Mouse (Mus musculus) lung, embryonic 16.5 days (tissue): ENCODE measurements around the gene Ccdc194. TPM values are rescaled to one million over a fixed set of nuclear protein-coding genes. Genes with fewer than 3 reads are reported as not detected.
A peak's percentile ranks its signal among the peaks of the same experiment; 100 is the strongest.

ENCODE experiments used
- ATAC-seq: fragments of 200-750 bp; cut with Nextera tagmentation; 2 replicates; pipeline ENCODE4 v1.8.0; 2017; ENCODE audit warnings: low read depth, mild to moderate bottlenecking, moderate library complexity
- H3K27ac ChIP-seq: fragments of 300-500 bp; sonication (generic); 2 replicates; pipeline ENCODE4 v1.5.1; 2014; ENCODE audit warnings: mild to moderate bottlenecking, control low read depth, low read length
- H3K27me3 ChIP-seq: fragments of 300-500 bp; sonication (generic); 2 replicates; pipeline ENCODE4 v1.6.1; 2014; ENCODE audit warnings: low read depth, low read length, mixed read lengths; ENCODE audit not compliant: control insufficient read depth, insufficient read depth
- H3K36me3 ChIP-seq: fragments of 300-500 bp; sonication (generic); 2 replicates; pipeline ENCODE4 v1.6.1; 2014; ENCODE audit warnings: low read length; ENCODE audit not compliant: control insufficient read depth, insufficient read depth
- H3K4me1 ChIP-seq: fragments of 300-500 bp; sonication (generic); replicated peaks from 2 replicates; pipeline ENCODE4 v1.6.1; 2014; ENCODE audit warnings: low read length, mixed read lengths; ENCODE audit not compliant: control insufficient read depth, insufficient read depth
- H3K4me2 ChIP-seq: fragments of 300-500 bp; sonication (generic); 2 replicates; pipeline ENCODE4 v1.6.1; 2014; ENCODE audit warnings: low read depth, low read length, control low read depth
- H3K4me3 ChIP-seq: fragments of 300-500 bp; sonication (generic); 2 replicates; pipeline ENCODE4 v1.5.1; 2014; ENCODE audit warnings: mild to moderate bottlenecking, low read length, control low read depth
- H3K9ac ChIP-seq: fragments of 300-500 bp; sonication (generic); 2 replicates; pipeline ENCODE4 v1.6.1; 2014; ENCODE audit warnings: low read length, control low read depth
- H3K9me3 ChIP-seq: fragments of 300-500 bp; sonication (generic); 2 replicates; pipeline ENCODE4 v1.6.1; 2016; ENCODE audit warnings: low read length; ENCODE audit not compliant: control insufficient read depth
- WGBS: fragments of 180-500 bp; shearing (Covaris S2); extraction: QIAGEN DNeasy Blood & Tissue Kit; methylation state at CpG from one replicate; pipeline ENCODE4 v1.1.7; 2014; 5-methylcytosine and 5-hydroxymethylcytosine counted together
- polyA plus RNA-seq: library from polyadenylated mRNA; unstranded; fragments of >200 nt; fragmentation: Nextera tagmentation; extraction: Ambion mirVana; gene quantifications from 2 replicates; pipeline ENCODE4 v1.2.1, GENCODE M21; 2015

Ccdc194 gene
- polyA plus RNA-seq, 1 experiment from 2014 or later, result 0.58 TPM

DNA sequence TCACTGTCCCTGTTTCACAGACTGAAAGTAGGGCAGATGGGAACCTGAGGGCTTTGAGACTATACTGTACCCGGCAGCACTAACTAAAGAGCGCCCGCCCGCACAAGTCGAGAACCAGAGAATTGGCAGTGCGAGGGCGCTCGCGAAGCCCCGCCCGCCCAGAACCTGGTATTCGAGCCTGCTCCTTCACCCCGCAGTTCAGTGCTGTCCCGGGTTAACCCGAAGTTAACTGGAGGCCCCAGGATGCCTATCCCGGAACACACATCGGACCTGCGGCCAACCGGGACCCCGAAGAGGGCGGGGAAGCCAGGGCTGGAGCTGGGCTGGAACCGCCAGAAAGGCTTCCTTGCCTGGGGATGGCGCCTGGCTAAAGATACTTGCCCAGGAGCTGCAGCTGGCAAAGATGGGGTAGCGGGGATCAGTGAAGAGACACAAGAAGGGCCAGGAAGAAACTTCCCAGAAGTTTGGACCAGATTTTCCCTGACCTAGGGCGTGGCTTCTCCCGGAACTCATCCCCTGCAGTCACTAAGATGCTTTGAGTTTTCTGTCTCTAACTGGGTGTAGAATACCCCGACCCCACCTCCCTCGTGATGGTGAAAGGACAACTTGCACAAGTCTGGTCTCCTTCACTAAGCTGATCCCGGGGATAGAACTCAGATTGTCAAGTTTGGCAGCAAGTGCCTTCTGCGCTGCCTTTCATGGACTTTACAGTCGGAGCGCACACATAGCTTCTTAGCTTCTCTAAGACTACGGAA lies 37.6 kb downstream of the Ccdc194 start, which contains the start of gene Gtpbp3:
TSS of gene Gtpbp3 (plus strand) at position 413 of the 755 bp plus-strand sequence.
- Histone ChIP-seq H3K4me2 (peak within 1 kb of the TSS; percentile 96), H3K36me3 (peaks cover 10% of the 10 kb centered on the region), H3K9ac (peak within 1 kb of the TSS; percentile 84), H3K9me3 (no peaks in the 10 kb centered on the region), H3K4me1 (peaks cover 16% of the 10 kb centered on the region), H3K27me3 (no peaks in the 10 kb centered on the region), H3K27ac (peak within 1 kb of the TSS; percentile 94), H3K4me3 (peak within 1 kb of the TSS; percentile 93)
- under 1% methylated on average over 33 of the region's 33 CpGs for WGBS
- peak; percentile 61 for ATAC-seq

DNA sequence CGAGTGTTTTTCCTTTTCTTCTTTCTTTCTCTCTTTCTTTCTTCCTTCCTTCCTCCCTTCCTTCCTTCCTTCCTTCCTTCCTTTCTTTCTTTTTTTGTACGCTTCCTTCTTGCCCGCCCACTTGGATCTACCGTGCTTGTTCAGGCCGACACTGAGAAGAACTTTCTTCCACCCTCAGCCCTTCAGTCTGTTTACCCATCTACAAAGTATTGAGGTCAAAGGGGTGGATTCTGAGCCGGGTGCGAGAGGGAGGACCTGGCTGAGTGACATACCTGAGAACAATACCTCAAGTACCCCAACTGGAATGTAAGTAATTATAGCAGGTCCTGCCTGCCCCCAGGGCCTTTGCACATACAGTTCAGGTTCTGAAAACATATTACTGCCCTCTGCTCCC lies 39.4 kb downstream of the Ccdc194 start:
- Histone ChIP-seq H3K4me3 (peak overlapping the region; percentile 80), H3K4me2 (peak overlapping the region; percentile 82; the same call in 1 of the 2 replicates), H3K9me3 (no peaks in the 10 kb centered on the region), H3K27me3 (no peaks in the 10 kb centered on the region), H3K4me1 (peaks cover 16% of the 10 kb centered on the region), H3K36me3 (0 out of 2 replicates have a peak, but pooled peaks cover 3% of the 10 kb centered on the region), H3K9ac (peak overlapping the region; percentile 89), H3K27ac (peak overlapping the region; percentile 26; the same call in 1 of the 2 replicates)
- ATAC-seq, result peak; percentile 10; the same call in 1 of the 2 replicates
- 5% methylated on average over 7 of the region's 7 CpGs for WGBS

- Histone ChIP-seq H3K4me3 (peak within 1 kb of the TSS; percentile 80), H3K4me1 (peaks cover 16% of the 10 kb centered on the region), H3K9ac (peak within 1 kb of the TSS; percentile 89), H3K27ac (peak within 1 kb of the TSS; percentile 88), H3K4me2 (peak within 1 kb of the TSS; percentile 82), H3K36me3 (peaks cover 3% of the 10 kb centered on the region; the same call in 1 of the 2 replicates), H3K27me3 (no peaks in the 10 kb centered on the region), H3K9me3 (no peaks in the 10 kb centered on the region)
- peak; percentile 71 for ATAC-seq
- 4% methylated on average over 54 of the region's 58 CpGs for WGBS
Measured at GRCm38 (mm10) chr8:71485142-71486135, 40.1 kb downstream of the Ccdc194 start, which contains the start of gene Ano8. Ano8 (minus strand) TSS chr8:71485963.

GRCm38 (mm10) chr8:71484736-71485135 lies 40.8 kb downstream of the Ccdc194 start:
- Histone ChIP-seq H3K4me2 (peak overlapping the region; percentile 82), H3K27me3 (no peaks in the 10 kb centered on the region), H3K36me3 (peaks cover 3% of the 10 kb centered on the region; the same call in 1 of the 2 replicates), H3K9me3 (no peaks in the 10 kb centered on the region), H3K4me3 (peak overlapping the region; percentile 80; the same call in 1 of the 2 replicates), H3K9ac (peak overlapping the region; percentile 89; the same call in 1 of the 2 replicates), H3K27ac (no peak overlapping the region), H3K4me1 (peaks cover 16% of the 10 kb centered on the region)
- 90% methylated on average over 19 of the region's 19 CpGs for WGBS
- no peak for ATAC-seq

GRCm38 (mm10) chr8:71483932-71484331 lies 41.6 kb downstream of the Ccdc194 start:
- Histone ChIP-seq H3K4me2 (no peak overlapping the region), H3K36me3 (peaks cover 3% of the 10 kb centered on the region; the same call in 1 of the 2 replicates), H3K27me3 (no peaks in the 10 kb centered on the region), H3K4me3 (no peak overlapping the region), H3K9me3 (no peaks in the 10 kb centered on the region), H3K4me1 (peaks cover 9% of the 10 kb centered on the region; the same call in 1 of the 2 replicates), H3K27ac (no peak overlapping the region), H3K9ac (no peak overlapping the region)
- ATAC-seq, result no peak
- WGBS, result 55% methylated on average over 8 of the region's 8 CpGs

DNA sequence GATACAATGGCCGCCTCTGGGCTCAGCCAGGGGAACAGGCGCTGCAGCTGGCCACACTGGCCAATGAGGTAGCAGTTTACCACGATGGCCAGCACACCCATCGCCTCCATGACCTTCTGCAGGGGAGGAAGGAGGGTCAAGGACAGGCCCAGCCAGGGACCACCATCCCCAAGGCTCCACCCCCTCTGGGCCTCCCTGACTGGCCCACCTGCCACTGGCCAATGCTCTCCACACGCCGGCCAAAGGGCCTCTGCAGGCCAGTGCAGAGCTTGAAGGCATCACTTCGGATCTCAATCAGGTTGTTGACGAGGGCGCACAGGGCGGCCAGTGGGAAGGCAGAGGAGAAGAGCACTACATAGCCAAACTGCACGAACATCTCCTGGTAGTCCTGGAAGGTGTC lies 46.6 kb downstream of the Ccdc194 start:
- Histone ChIP-seq H3K27me3 (no peaks in the 10 kb centered on the region), H3K9ac (no peak overlapping the region), H3K36me3 (peaks cover 13% of the 10 kb centered on the region), H3K4me1 (peaks cover 12% of the 10 kb centered on the region; the same call in 1 of the 2 replicates), H3K4me3 (no peak overlapping the region), H3K9me3 (no peaks in the 10 kb centered on the region), H3K4me2 (no peak overlapping the region), H3K27ac (no peak overlapping the region)
- WGBS, result 88% methylated on average over 11 of the region's 11 CpGs
- no peak for ATAC-seq

GRCm38 (mm10) chr8:71477196-71477845 lies 48.2 kb downstream of the Ccdc194 start:
- H3K27me3 ChIP-seq, result no peaks in the 10 kb centered on the region
- no peak overlapping the region for H3K27ac ChIP-seq
- H3K9ac ChIP-seq, result peak overlapping the region; percentile 78
- peaks cover 12% of the 10 kb centered on the region; the same call in 1 of the 2 replicates for H3K4me1 ChIP-seq
- peak overlapping the region; percentile 69 for H3K4me3 ChIP-seq
- ATAC-seq, result no peak
- H3K4me2 ChIP-seq, result peak overlapping the region; percentile 96
- no peaks in the 10 kb centered on the region for H3K9me3 ChIP-seq
- H3K36me3 ChIP-seq, result peaks cover 20% of the 10 kb centered on the region
- 49% methylated on average over 14 of the region's 14 CpGs for WGBS

DNA sequence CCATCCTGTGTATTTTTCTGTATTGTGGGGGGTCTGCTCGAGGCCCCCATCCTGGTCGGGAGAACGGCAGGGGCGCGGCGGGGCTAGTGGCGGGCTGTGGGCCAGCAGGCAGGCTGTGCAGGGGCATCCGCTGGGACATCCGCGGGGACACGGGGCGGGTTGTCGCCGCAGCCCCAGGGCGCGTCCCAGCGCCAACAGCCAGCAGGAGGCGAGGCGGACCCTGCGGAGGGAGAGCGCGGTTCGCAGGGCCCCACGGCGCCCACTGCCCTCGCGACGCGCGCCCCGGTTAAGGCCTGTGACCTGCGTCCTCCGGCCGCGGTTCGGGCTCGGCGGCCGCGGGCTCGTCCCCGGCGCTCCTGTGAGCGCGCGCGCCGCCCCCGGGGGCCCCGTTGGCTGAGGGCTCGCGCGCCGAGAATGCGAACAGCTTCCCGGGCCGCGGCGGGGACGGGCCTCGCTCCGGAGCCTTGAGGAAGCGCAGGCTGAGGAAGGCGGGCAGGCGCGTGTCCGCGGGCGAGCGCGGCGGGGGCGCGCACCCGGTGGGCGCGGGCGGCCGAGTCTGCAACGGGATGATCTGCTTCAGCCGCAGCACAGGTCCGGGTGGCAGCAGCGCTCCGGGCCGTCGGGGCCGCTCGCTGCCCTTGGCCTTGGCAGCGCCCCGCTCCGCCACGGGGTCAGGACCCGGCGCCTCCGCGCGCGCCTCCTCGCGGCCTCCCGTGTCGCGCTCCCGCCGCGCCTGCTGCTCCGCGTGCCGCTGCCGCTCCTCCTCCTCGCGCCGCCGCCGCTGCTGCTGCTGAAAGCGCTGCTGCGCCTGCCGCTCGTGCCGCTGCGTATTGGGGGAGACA lies 49.2 kb downstream of the Ccdc194 start:
- Histone ChIP-seq H3K4me1 (peaks cover 12% of the 10 kb centered on the region; the same call in 1 of the 2 replicates), H3K27ac (peak overlapping the region; percentile 78), H3K27me3 (no peaks in the 10 kb centered on the region), H3K9ac (peak overlapping the region; percentile 78), H3K4me3 (peak overlapping the region; percentile 69), H3K4me2 (peak overlapping the region; percentile 96), H3K9me3 (no peaks in the 10 kb centered on the region), H3K36me3 (peaks cover 26% of the 10 kb centered on the region)
- WGBS, result 0% methylated on average over 68 of the region's 121 CpGs
- peak; percentile 88 for ATAC-seq
